Mouse (Mus musculus) embryonic fibroblast, embryonic 13.5 days (primary cell): Measurements from ENCODE around the gene Aire. TPM values are rescaled to one million over a fixed set of nuclear protein-coding genes. Genes with fewer than 3 reads are reported as not detected.

Experiments used
- H3K27ac ChIP-seq: 2 replicates; pipeline ENCODE4 v1.5.1; 2012; ENCODE audit warnings: low read length, control low read depth, inconsistent platforms; ENCODE audit not compliant: insufficient read depth
- H3K4me1 ChIP-seq: 2 replicates; pipeline ENCODE4 v1.6.1; 2011; ENCODE audit warnings: low read length; ENCODE audit not compliant: control insufficient read depth, insufficient read depth
- H3K4me3 ChIP-seq: 2 replicates; pipeline ENCODE4 v1.5.1; 2011; ENCODE audit warnings: mild to moderate bottlenecking, control low read depth, low read length; ENCODE audit not compliant: insufficient read depth
- CTCF ChIP-seq: IDR thresholded peaks from 2 replicates; pipeline ENCODE4 v1.5.1; 2011; ENCODE audit warnings: mild to moderate bottlenecking, control low read depth, low read length, moderate library complexity, borderline replicate concordance; ENCODE audit not compliant: insufficient read depth
- POLR2A ChIP-seq: IDR thresholded peaks from 2 replicates; pipeline ENCODE4 v1.6.1; 2011; ENCODE audit warnings: low read depth, mild to moderate bottlenecking, control low read depth, low read length, moderate library complexity
- polyA plus RNA-seq: library from polyadenylated mRNA; stranded (reverse); fragments of >200 nt; gene quantifications from 2 replicates; pipeline ENCODE4 v1.2.4, GENCODE M21; 2011; ENCODE audit warnings: low read depth; ENCODE audit not compliant: missing spikeins, insufficient read length

Gene Aire
- polyA plus RNA-seq, 1 experiment = not detected

DNA sequence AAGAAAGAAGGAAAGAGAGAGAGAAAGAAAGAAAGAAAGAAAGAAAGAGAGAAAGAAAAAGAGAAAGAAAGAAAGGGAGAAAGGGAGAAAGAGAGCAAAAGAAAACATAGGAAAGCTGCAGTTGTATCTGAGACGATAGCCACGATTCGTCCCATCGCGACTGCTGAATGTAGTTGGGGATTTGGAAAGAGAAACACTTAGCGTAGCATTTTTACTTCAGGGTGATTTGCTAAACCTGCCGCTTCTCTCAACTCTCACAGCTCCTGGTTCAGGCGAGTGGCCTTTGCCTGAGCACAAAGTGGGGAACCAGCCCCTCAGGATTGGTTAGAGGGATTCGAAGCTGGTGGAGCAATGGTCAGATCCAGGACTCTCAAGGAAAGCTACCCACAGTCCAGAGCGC, 33.1 kb downstream of the Aire start:
- Histone ChIP-seq H3K4me1 (peaks cover 2% of the 10 kb centered on the region; the same call in 1 of the 2 replicates), H3K27ac (no peak overlapping the region), H3K4me3 (peak overlapping the region; percentile 5; the same call in 1 of the 2 replicates)
- TF ChIP-seq POLR2A (no peak), CTCF (no peak)

- H3K4me3 ChIP-seq = peak within 1 kb of the TSS; percentile 79
- TF ChIP-seq CTCF (no peak), POLR2A (no peak)
Measured at GRCm38 (mm10) chr10:78009945-78010293, 33.5 kb downstream of the Aire start, which contains the start of gene Pfkl. Pfkl (minus strand) TSS chr10:78010083.

DNA sequence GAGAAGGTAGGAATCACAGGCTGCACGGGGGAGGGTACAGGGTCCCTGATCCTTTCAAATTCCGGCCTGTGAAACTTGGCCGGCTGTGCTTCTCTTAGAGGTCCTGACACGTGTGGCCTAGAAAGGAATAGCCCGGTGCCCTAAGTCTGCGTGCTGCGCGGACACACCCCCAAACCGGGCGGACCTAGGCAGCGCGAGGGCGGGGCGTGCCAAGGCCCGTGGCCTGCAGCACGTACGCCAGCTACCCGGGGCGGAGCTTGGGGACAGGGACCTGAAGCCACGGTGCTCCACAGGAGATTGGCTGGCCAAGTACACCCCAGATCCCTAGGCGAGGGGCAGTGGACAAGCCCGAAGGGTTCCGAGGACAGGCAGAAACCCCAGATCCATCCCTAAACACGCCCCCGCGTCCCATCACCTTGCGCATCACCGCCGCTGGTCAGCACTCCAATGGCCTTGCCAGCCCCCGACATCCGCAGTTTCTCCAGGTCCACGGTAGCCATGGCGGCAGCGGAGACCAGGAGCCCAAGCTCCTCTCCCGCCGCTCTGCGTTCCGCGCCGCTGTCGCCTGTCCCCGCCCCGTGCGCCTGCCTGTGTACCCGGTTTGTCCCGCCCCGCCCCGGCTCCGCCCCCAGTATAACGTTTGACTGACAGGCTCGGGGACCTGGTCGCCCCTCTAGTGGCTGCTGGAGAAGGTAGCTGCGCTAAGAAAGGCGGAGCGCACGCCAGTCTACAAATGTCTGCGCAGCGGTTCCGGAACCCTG, 34.0 kb downstream of the Aire start:
- TF ChIP-seq CTCF (peak; percentile 19; the same call in 1 of the 2 replicates), POLR2A (peak; percentile 83)
- peak overlapping the region; percentile 92 for H3K27ac ChIP-seq
- peaks cover 2% of the 10 kb centered on the region; the same call in 1 of the 2 replicates for H3K4me1 ChIP-seq
- peak overlapping the region; percentile 79 for H3K4me3 ChIP-seq

More at GRCm38 (mm10) chr10:78009945-78010293, 33.5 kb downstream of the Aire start, which contains the start of gene Pfkl:
- Histone ChIP-seq H3K4me1 (peaks cover 2% of the 10 kb centered on the region; the same call in 1 of the 2 replicates), H3K27ac (peak within 1 kb of the TSS; percentile 92)

DNA sequence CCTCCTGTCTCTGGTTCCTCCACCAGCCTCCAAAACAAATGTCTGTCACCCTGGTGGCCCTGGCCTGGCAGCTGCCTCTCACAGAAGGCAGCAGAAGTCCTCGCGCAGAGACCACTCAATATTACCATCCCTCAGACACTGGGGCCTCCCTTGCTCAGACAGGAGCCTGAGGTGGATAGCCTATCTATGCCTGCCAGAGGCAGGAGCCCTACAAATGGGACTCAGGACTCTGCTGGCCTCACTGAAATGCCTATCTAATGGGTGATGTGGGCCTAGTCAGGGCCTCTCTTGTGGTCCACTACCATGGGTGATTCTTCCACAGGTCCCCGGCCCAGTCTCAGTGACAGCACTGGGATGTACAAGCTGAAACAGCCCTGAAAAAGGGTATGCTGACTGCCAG, 35.2 kb downstream of the Aire start:
- Histone ChIP-seq H3K27ac (no peak overlapping the region), H3K4me3 (peak overlapping the region; percentile 79), H3K4me1 (peaks cover 2% of the 10 kb centered on the region; the same call in 1 of the 2 replicates)
- no peak for TF ChIP-seq POLR2A
- no peak for TF ChIP-seq CTCF

DNA sequence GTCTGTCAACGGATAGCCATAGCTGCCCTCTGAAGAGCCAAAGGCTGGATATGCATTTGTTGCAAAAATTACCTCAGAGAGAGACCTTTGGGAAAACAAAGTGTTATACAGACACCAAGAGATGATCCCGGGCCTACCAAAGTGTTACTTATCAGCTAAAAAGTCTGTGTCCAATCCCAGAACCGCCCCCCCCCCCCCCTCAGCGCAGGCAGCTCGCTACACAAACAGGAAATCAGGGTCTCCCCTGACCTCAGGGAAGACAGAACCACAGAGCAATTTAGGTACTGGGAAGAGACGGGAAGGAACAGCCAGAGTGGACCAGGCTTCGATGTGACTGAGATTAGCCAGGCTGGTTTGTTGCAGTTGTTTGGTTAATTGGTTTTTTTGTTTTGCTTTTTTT, 36.2 kb downstream of the Aire start:
- Histone ChIP-seq H3K4me3 (no peak overlapping the region), H3K27ac (no peak overlapping the region), H3K4me1 (peaks cover 2% of the 10 kb centered on the region; the same call in 1 of the 2 replicates)
- no peak for TF ChIP-seq POLR2A
- TF ChIP-seq CTCF = no peak

DNA sequence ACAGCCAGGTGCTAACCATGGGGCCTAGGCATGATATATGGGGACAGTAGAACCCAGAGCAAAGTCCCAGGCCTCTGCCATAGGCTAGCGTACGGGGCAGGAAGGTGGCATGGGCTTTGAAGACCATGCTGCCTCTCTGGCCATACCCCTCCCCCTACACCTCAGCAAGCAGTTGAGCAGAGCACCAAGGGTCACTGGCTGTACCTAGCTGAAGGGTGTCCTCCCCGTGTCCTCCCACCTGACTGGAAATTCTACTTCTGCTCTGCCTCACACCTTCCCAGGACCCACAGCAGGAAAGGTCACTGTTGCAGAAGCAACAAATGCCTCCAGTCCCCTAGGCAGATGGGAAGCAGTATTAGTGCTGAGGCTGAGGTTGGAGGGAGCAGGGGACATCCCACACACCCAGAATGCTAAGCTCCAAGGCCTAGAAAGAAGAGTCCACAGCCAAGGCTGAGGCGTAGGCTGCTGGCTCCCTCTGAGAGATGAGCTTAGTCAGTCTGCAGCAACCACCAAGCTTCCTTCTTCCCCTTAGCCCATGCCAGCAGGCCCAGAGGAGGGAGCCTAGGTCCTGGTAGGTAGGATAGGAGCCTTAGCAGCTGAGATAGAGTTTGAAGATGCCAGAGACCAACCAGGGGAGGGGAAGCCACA, 37.5 kb downstream of the Aire start:
- TF ChIP-seq POLR2A (no peak), CTCF (no peak)
- H3K4me1 ChIP-seq = peaks cover 2% of the 10 kb centered on the region; the same call in 1 of the 2 replicates
- no peak overlapping the region for H3K27ac ChIP-seq
- no peak overlapping the region for H3K4me3 ChIP-seq

DNA sequence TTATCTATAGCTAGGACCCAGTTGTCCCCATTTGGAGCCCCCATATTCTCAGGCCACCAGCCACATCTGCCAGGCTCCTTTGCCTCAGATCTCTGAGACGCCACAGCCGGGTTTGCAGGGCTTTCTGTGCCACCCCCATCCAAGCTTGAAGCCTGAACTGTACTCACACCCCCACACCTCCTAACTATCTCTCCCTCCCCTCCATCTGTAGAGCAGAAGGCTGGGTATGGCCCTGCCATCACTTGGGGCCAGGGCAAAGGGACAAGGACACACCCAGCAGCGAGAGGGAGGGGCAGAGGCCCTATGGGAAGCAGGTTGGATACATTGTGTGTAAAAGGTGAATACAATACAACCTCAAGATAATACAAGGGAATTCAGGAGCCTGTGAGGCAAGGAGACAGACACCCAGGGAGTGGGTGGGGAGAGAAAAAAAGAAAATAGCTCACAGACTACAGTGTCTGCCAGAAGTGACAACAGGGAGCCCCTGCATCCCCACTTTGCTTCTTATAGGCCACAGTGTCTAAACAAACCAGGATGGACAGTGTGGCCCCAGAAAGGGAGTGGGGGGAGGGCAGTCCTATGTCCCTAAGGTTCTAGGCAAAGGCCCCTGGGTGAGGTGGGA, 38.8 kb downstream of the Aire start:
- H3K4me1 ChIP-seq = peaks cover 2% of the 10 kb centered on the region; the same call in 1 of the 2 replicates
- H3K4me3 ChIP-seq = no peak overlapping the region
- TF ChIP-seq POLR2A (no peak), CTCF (no peak)
- H3K27ac ChIP-seq = no peak overlapping the region

DNA sequence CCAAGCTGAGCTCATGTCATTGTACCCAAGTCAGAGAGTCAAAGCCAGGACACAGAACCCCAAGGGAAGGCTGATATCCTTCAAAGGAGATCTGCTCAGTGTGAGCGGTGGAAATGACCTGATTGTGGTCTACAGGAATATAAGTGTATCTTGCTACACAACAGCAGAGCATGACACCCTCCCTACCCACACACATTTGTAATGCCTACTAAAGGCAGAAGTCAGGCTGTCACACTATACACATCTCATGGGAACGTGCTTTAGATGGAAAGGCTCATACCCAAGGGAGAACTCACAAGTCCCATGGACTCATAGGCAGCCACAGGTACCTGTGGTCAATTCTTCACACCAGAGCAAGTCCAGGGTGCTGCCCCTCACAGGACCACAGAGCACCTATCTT, 41.1 kb downstream of the Aire start:
- H3K4me1 ChIP-seq = no peaks in the 10 kb centered on the region; the same call in 1 of the 2 replicates
- H3K27ac ChIP-seq = no peak overlapping the region
- no peak for TF ChIP-seq POLR2A
- no peak for TF ChIP-seq CTCF
- H3K4me3 ChIP-seq = no peak overlapping the region

GRCm38 (mm10) chr10:78001796-78002195, 41.6 kb downstream of the Aire start:
- Histone ChIP-seq H3K27ac (no peak overlapping the region), H3K4me3 (no peak overlapping the region), H3K4me1 (no peaks in the 10 kb centered on the region)
- no peak for TF ChIP-seq POLR2A
- no peak for TF ChIP-seq CTCF
